Mouse (Mus musculus): ENCODE measurements around the gene Uqcrfs1.

GRCm38 (mm10) chr13:30567571-30567970 lies 22.4 kb upstream of the Uqcrfs1 start:
- no peak for TF ChIP-seq CTCF (IDR thresholded peaks at IDR 0.05; ENCODE audit: low read depth)
- TF ChIP-seq EP300 (IDR thresholded peaks at IDR 0.05; ENCODE audit: low read depth), result no peak

Measured in liver, embryonic 14.5 days (tissue).